Mouse (Mus musculus): ENCODE data around the gene Olfr802.

GRCm38 (mm10) chr10:129637184-129637583 is 50.8 kb downstream of the Olfr802 start, which contains the start of gene Olfr799:
- no peak for TF ChIP-seq CTCF (conservative IDR thresholded peaks at IDR 0.05; ENCODE audit: insufficient read depth, insufficient read length, low read depth, low read length)
- TF ChIP-seq POLR2A (IDR thresholded peaks at IDR 0.05; ENCODE audit: low read depth, low read length) = no peak

Data from kidney, adult 2 months (tissue).